Mouse (Mus musculus): Measurements from ENCODE around the gene Senp3.
"Not testable (repeated sequence)": the region's sequence is repeated elsewhere in the genome, so short reads cannot be mapped to it uniquely, and the experiment has no call there.

The Senp3 gene

GRCm38 (mm10) chr11:69655264-69656064, 26.4 kb downstream of the Senp3 start, which contains the start of gene Sox15:
Sox15 (plus strand) TSS chr11:69655314.
- DNase-seq (ENCODE audit: low spot score in 2 of 2), result no peak

DNA sequence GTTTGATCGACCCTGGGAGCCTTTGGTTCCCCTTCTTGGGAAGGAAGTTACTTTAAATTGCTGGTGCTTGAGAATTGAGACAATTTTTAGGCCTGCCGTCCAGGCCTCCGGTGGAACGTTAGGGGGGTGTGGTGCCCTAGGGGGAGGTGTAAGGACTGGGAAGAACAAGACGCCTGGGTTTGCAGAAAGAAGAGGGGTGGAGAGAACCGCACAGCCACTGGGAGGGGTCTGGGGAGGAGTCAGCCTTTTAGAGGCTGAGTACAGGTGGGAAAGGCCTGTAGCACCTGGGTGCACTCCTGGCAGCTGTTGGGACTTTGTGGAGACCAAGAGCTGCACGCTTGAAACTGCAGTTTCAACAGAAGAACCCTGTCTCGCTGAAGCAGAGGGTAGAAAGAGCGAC, 27.1 kb downstream of the Senp3 start:
- DNase-seq (ENCODE audit: low spot score in 2 of 2), result no peak

DNA sequence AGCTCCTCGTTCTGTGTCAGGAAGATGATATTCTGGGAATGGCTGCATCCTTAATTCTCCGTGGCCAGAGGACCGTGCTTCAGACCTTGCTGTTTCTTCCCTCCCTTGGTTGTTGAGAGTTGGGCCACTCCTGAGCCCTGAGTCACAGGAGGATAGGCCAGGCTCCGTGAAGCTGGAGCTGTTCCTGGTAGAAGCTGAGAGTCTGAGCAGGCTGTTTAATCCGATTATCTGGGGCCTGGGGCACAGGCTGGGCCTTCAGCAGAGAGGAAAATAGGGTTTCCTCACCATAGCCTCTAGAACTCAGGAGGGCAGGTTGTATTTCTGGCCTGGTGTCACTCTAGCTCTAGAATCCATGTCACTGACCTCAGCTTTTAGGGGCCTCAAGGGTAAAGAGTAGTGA, 28.5 kb downstream of the Senp3 start:
- no peak for DNase-seq (ENCODE audit: low spot score in 2 of 2)

- DNase-seq (ENCODE audit: low spot score in 2 of 2), result no peak
Observed at GRCm38 (mm10) chr11:69645860-69646259, 36.0 kb downstream of the Senp3 start.

DNA sequence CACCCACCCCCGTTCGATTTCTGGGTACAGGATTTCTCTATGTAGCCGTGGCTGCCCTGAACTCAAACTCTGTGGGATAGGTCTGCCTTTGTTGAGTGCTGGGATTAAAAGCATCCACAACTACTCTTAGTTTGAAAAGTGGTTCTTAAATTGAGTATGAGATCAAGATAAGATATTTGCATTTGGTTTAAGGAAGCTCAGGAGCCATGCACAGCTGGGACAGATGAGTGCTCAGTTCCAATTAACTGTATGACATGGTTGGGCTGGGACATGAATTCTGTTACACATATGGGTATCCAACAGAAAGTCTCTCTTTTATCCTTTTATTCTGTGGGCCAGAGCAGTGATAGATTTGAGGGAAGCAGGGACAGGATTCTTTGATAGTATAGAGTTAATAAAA, 46.4 kb downstream of the Senp3 start:
- no peak for DNase-seq (ENCODE audit: low spot score in 2 of 2)

- no peak for DNase-seq (ENCODE audit: low spot score in 2 of 2)
Observed at GRCm38 (mm10) chr11:69633128-69633866, 48.6 kb downstream of the Senp3 start.

- peak; percentile 100 for DNase-seq (ENCODE audit: low spot score in 2 of 2)
Observed at GRCm38 (mm10) chr11:69632284-69633089, 49.4 kb downstream of the Senp3 start, which contains the start of gene Fxr2. Fxr2 (plus strand) TSS chr11:69632990.

DNA sequence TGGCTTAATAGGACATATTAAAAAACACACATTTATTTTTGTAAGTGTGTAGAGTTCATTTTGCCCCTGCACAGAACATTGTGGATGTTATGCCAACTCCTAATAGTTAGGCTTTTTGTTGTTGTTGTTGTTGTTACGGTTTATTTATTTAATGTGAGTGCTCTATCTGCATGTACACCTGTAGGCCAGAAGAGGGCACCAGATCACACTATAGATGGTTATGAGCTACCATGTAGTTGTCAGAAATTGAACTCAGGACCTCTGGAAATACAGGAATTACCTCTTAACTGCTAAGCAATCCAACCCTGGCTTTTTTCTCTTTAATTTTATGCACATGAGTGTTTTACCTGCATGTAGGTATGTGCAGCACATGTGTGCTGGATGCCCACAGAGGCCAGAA, 52.1 kb downstream of the Senp3 start:
- no peak for DNase-seq (ENCODE audit: low spot score in 2 of 2)

GRCm38 (mm10) chr11:69628286-69628685, 53.6 kb downstream of the Senp3 start:
- peak; percentile 71 to 80 for DNase-seq (ENCODE audit: low spot score in 2 of 2)

GRCm38 (mm10) chr11:69624339-69624738, 57.5 kb downstream of the Senp3 start:
- not testable (repeated sequence) for DNase-seq (ENCODE audit: low spot score in 2 of 2)
